Mouse (Mus musculus): Measurements from ENCODE around the gene Cacna1g. TPM values are rescaled to one million over a fixed set of nuclear protein-coding genes. Genes with fewer than 3 reads are reported as not detected.
A peak's percentile ranks its signal among the peaks of the same experiment; 100 is the strongest.

Gene Cacna1g
- under 1 TPM; 0.32 to 0.70 TPM for total RNA-seq (2021)
- long read RNA-seq, experiment 1, result 0 reads
- long read RNA-seq, experiment 2, partial matches to known transcripts, result 0 of 1 reads
- long read RNA-seq, experiment 2, other reads (novel, unspliced or antisense), result 1 of 1 reads

DNA sequence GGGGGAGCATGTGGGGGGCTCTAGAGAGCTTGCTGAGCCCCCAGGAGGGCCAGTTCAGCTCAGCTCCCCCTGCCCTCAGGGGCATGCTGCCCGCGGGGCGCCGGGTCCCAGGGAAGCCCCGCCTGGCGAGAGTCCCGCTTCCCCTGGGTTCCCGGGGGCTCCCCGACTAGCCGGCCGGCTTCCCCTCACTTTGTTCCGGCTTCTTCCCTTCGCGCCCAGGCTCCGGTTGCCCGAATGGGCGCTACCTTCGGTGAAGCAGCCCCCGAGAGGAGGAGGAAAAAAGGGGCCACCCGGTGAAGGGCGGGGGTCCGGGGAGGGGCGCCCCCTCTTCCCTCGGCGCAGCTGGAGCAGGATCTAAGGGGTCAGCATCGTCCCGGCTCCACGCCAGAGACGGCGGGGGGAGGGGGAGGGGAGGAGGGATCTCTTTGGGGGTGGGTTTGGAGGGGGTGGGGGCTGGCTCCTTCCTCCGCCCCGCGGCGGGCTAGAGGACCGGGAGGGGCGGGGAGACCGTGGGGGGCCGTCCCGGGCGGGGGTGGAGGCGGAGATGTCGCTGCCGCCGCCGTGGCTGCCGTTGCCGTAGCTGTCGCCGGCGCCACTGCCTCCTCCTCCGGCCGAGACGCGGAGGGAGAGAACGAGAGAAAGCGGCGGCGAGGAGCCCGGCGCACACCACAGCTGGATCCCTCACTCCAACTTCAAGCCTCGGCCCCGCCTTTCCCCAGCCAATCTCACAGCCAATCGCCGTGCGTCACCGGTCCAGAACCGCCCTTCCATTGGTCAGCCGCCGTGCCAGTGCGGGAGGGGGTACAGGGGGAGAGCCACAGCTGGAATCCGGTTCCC, at the start of gene Cacna1g:
Gene Cacna1g (minus strand): TSS at position 492 of the 837 bp plus-strand sequence.
- DNase-seq (ENCODE audit: low spot score in 2 of 2), result peak; percentile 79 to 80

- peak; percentile 59 to 65 for DNase-seq (ENCODE audit: low spot score in 2 of 2)
These were observed 47.3 kb upstream of the Cacna1g start, which contains the start of gene Mycbpap for GRCm38 (mm10) chr11:94521219-94521843. TSS of gene Mycbpap (minus strand) at chr11:94521742.

GRCm38 (mm10) chr11:94513452-94513851, 39.5 kb upstream of the Cacna1g start:
- DNase-seq (ENCODE audit: low spot score in 2 of 2), result no peak

DNA sequence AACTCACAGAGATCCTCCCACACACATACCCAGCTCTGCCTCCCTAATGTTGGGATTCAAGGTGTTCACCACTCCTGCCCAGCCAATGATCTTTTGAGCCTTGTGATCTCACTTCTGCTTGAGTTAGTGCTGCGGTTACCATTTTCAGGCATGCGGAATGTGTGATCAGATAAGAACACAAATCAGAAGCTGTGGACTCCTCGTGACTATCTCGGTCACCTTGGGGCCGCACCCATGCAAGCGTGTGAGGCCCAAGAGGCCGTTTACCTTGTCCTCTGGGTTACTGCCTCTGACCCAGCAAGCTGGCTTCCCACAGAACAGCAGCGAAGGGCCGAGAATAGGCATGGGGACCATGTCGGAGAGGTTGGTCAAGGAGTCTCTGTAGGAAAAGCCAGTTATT, 35.0 kb upstream of the Cacna1g start:
- DNase-seq (ENCODE audit: low spot score in 2 of 2), result no peak

- no peak for DNase-seq (ENCODE audit: low spot score in 2 of 2)
These were observed 27.5 kb upstream of the Cacna1g start for GRCm38 (mm10) chr11:94501482-94501881.

GRCm38 (mm10) chr11:94500362-94500761, 26.4 kb upstream of the Cacna1g start:
- DNase-seq (ENCODE audit: low spot score in 2 of 2), result no peak

DNA sequence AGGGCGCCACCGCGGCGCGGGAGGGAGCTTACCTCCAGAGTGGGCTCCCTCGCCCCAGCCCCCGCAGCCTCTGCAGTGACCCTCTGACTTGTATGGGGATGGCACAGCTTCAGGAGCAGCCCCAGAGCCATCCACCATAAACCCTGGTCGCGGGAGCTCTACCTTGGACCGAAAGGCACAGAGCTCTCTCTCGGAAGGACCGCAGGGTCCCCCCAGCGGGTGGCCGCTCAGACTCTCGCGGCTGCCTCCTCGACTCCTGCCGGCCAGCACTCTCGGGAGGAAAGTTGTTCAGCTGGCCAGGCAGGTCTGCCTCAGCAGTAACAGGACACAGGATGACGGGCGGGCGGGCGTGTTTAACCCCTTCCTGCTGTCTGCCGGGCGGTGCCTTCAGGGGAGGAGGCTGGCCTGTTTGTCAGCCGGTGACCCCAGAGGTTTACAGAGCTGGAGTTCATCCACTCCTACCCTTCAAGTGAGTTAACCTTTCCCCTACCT, 25.7 kb upstream of the Cacna1g start, which contains the start of gene Epn3:
Gene Epn3 (minus strand): TSS at position 314 of the 492 bp plus-strand sequence.
- DNase-seq (ENCODE audit: low spot score in 2 of 2), result peak in 1 of 2 experiments; percentile 31

GRCm38 (mm10) chr11:94499035-94499434, 25.0 kb upstream of the Cacna1g start:
- no peak for DNase-seq (ENCODE audit: low spot score in 2 of 2)

DNA sequence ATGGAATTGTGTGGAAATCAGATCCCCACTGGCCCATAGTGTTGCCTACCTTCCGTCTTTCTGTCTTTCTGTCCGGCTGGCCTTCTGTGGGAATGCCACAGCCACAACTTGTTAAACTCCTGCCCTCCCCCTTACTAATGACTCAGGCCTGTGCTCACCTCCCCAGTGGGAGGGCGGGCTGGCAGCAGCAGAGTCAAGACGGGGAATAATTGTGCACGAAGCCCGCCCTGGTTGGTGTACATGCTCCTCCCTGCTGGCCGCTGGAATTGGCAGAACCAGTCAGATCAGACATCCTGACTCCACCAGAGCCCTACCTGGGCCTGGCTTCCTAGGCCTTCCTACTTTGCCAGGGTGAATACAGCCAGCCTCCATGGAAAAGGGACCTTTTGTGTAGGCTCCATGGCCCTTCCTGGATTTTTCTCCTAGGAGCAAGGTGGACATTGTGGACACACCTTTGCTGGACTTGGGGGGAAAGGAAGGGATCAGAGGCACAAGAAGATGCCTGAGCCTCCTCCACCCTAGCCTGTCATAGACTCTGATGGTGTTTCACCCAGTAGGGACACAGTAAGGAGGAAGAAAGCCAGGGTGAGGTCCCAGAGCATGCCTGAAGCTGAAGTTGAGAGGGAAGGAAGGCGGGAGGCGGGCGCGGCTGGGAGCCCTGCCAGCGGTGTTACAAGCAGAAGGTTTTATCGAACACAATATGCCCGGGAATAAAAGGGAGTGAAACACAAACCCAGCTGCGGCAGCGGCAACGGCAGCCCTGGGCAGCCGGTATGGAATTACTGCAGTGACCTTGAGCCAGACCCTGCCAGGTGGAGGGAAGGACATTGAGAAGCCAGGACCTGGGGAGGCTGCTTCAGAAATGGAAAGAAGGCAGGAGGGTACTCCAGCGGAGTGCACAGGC, 24.3 kb upstream of the Cacna1g start:
- DNase-seq (ENCODE audit: low spot score in 2 of 2), result peak in 1 of 2 experiments; percentile 59

- peak in 1 of 2 experiments; percentile 36 for DNase-seq (ENCODE audit: low spot score in 2 of 2)
These were observed 21.4 kb upstream of the Cacna1g start for GRCm38 (mm10) chr11:94495415-94495814.

DNA sequence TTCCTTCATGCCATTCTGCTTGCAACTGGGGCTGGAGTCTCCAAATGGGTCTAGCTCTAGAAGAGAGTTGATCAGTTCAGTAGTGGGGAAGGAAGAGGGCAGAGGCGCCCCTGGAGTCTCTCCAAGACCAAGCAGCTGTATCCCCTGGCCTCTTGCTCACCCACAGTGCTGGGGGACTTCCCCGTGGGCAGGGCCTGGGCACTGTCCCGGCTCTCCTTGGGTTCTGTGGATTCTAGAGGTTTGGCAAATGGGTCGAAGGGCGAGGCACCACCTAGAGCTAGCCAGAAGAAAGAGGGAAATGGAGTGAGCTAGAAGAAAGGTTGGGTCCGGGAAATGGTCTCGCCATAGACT, 17.7 kb upstream of the Cacna1g start:
- DNase-seq (ENCODE audit: low spot score in 2 of 2), result no peak

DNA sequence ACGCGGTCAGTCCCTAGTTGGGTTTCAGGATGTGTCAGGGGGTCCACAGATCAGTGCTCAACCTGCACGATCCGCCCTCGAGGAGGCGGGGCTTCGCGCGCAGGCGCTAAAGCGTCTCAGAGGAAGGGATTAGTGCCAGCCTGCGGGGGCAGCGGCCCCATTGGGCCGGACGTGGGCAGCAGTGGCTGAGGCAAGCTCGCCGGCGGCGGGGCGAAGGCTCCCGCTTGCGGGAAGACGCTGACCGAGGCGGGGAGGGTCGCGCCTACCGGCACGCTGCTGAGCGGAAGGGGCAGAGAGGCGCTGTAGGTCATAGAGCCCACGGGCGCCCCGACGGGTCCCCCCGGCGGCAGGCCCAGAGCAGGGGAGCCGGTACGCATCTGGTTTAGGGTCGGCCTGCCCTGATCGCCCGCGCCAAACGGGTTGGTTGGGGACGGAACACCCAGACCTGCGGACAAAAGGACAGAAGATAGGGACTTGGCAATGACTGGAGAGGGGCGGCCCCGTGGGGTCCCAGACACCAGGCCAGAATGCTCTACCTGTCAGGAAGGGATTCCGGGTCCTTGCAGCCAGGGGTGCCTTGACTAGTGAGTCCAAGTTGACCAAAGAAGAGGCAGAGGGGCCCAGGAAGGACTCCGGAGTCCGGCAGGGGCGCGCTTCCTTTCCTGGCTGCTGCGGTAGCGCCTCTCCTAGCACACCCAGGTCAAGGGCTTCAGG, 17.2 kb upstream of the Cacna1g start:
- peak in 1 of 2 experiments; percentile 15 for DNase-seq (ENCODE audit: low spot score in 2 of 2)

- no peak for DNase-seq (ENCODE audit: low spot score in 2 of 2)
These were observed 15.7 kb upstream of the Cacna1g start for GRCm38 (mm10) chr11:94489745-94490144.

- no peak for DNase-seq (ENCODE audit: low spot score in 2 of 2)
These were observed 15.0 kb upstream of the Cacna1g start for GRCm38 (mm10) chr11:94488767-94489533.

- DNase-seq (ENCODE audit: low spot score in 2 of 2), result peak; percentile 89 to 90
These were observed 12.0 kb upstream of the Cacna1g start, which contains the start of gene Spata20 for GRCm38 (mm10) chr11:94486001-94486400. TSS of gene Spata20 (minus strand) at chr11:94486179.

DNA sequence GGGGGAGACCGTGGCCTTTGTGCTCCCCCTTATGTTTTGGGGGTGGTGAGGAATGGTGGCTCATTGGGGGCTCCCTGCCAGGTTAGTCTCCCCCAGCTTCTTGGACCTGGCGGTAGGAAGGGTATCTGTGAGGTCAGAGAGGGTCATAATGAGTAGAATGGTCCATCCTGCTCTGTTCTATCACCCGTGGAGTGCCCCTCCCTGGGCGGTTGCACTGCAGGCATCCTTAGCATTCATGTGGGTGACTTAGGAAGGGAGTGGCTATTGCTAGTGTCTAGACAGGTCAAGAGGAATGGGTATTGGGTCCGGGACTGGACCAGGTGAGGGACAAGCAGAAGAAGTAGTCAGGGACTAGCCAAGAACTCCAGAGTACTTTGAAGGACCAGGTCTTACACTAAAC, 11.2 kb upstream of the Cacna1g start:
- no peak for DNase-seq (ENCODE audit: low spot score in 2 of 2)

DNA sequence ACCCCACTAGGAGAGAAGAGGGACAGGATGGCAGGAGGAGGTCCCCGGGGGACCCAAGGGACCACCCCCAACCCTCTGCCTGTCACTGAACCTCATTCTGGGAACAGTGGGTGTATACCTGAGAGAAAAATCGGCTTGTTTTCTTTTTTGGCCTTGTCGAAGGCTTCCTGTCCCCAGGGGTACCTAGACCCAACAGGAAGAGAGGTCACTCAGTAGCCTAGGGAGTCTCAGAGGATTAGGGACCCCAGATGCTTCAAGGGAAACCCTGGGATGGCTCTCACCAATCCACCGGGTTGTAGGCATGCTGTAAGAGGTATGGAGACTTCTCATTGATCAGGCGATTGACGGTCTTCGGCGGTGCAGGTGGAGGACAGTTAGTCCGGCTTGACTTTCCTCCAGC, 10.6 kb upstream of the Cacna1g start:
- no peak for DNase-seq (ENCODE audit: low spot score in 2 of 2)

DNA sequence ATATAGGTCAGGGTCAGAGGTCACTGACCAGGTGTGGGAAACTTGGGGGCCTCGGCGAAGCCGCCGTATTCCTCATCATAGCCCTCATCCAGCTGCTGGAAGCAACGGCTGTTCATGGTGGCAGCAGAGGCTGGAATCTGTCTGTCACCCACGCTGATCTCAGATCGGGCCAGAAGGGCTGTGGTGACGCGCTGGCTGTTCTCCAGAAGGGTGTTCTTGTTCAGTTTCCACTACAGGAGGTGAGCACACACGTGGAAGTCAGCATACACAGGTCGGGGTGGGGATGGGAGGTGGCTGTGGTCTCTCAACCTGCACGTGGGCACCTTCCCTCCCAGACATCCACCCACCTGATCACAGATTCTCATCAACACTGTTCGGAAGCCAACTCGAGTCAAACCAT, 9.9 kb upstream of the Cacna1g start:
- DNase-seq (ENCODE audit: low spot score in 2 of 2), result no peak

DNA sequence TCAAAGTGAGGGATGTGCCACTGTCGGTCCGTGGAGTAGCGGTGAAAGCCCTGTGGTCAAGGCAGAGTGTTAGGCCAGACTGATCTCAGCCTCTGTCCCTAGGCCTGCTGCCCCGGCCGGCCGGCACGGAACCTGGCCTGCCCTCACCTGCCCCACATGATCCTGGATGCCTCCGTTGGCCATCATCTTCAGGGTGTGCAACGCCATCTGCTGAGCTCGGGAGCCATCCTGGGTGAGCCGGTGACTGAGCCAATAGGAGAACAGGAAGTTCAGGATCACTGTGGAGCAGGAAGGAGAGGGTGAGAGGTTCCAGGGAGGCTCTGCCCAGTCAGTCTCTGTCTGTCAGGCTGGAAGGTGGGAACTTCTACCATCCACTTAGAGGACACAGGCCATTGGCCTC, 9.4 kb upstream of the Cacna1g start:
- no peak for DNase-seq (ENCODE audit: low spot score in 2 of 2)
